Mouse (Mus musculus) lung, postnatal 25 days (tissue): ENCODE measurements around the gene Wbp1l.

Experiments
- DNase-seq: peaks from one replicate; pipeline ENCODE4 v3.0.0; 2022; ENCODE audit warnings: low spot score

Gene Wbp1l

GRCm38 (mm10) chr19:46599375-46600256 is 732 bp downstream of the Wbp1l start:
- peak; percentile 51 for DNase-seq

- DNase-seq, result no peak
These were observed 1.5 kb downstream of the Wbp1l start for GRCm38 (mm10) chr19:46600371-46600770.

- DNase-seq, result no peak
These were observed 2.6 kb downstream of the Wbp1l start for GRCm38 (mm10) chr19:46601491-46601890.

GRCm38 (mm10) chr19:46602406-46602805 is 3.5 kb downstream of the Wbp1l start:
- DNase-seq, result no peak

- no peak for DNase-seq
These were observed 7.8 kb downstream of the Wbp1l start for GRCm38 (mm10) chr19:46606718-46607117.

GRCm38 (mm10) chr19:46607424-46607823 is 8.5 kb downstream of the Wbp1l start:
- DNase-seq, result peak; percentile 52

- no peak for DNase-seq
These were observed 9.3 kb downstream of the Wbp1l start for GRCm38 (mm10) chr19:46608158-46608557.

- DNase-seq, result no peak
These were observed 17.5 kb downstream of the Wbp1l start for GRCm38 (mm10) chr19:46616378-46616777.

GRCm38 (mm10) chr19:46617361-46617760 is 18.5 kb downstream of the Wbp1l start:
- DNase-seq, result no peak

- DNase-seq, result peak; percentile 59
These were observed 19.4 kb downstream of the Wbp1l start for GRCm38 (mm10) chr19:46618322-46618721.

GRCm38 (mm10) chr19:46619001-46619400 is 20.1 kb downstream of the Wbp1l start:
- DNase-seq, result no peak

- DNase-seq, result no peak
These were observed 20.6 kb downstream of the Wbp1l start for GRCm38 (mm10) chr19:46619518-46619917.

GRCm38 (mm10) chr19:46620016-46620808 is 21.3 kb downstream of the Wbp1l start:
- no peak for DNase-seq

- DNase-seq, result no peak
These were observed 22.6 kb downstream of the Wbp1l start for GRCm38 (mm10) chr19:46621236-46622183.

GRCm38 (mm10) chr19:46622659-46623193 is 23.8 kb downstream of the Wbp1l start:
- DNase-seq, result no peak

GRCm38 (mm10) chr19:46623194-46623667 is 24.3 kb downstream of the Wbp1l start:
- peak; percentile 72 for DNase-seq

GRCm38 (mm10) chr19:46623790-46624772 is 25.2 kb downstream of the Wbp1l start:
- DNase-seq, result peak; percentile 87

- DNase-seq, result no peak
These were observed 26.1 kb downstream of the Wbp1l start for GRCm38 (mm10) chr19:46625015-46625414.

- DNase-seq, result no peak
These were observed 26.6 kb downstream of the Wbp1l start for GRCm38 (mm10) chr19:46625519-46625918.

- peak; percentile 74 for DNase-seq
These were observed 29.5 kb downstream of the Wbp1l start for GRCm38 (mm10) chr19:46628403-46628802.
